Mouse (Mus musculus) heart, embryonic 12.5 days (tissue): ENCODE data around the gene Snca. TPM values are rescaled to one million over a fixed set of nuclear protein-coding genes. Genes with fewer than 3 reads are reported as not detected.
"Not testable (repeated sequence)": the region's sequence is repeated elsewhere in the genome, so short reads cannot be mapped to it uniquely, and the experiment has no call there.

Experiments used
- ATAC-seq: fragments of 200-750 bp; cut with Nextera tagmentation; 2 replicates; pipeline ENCODE4 v1.8.0; 2017; ENCODE audit warnings: moderate TSS enrichment, moderate library complexity; ENCODE audit not compliant: insufficient number of reproducible peaks, low FRiP score
- H3K27ac ChIP-seq: fragments of 300-500 bp; sonication (generic); 2 replicates; pipeline ENCODE4 v1.5.1; 2016; ENCODE audit warnings: mild to moderate bottlenecking, moderate library complexity; ENCODE audit not compliant: poor library complexity, severe bottlenecking
- H3K27me3 ChIP-seq: fragments of 300-500 bp; sonication (generic); replicated peaks from 2 replicates; pipeline ENCODE4 v1.6.1; 2016; ENCODE audit warnings: mild to moderate bottlenecking, moderate library complexity
- H3K36me3 ChIP-seq: fragments of 300-500 bp; sonication (generic); 2 replicates; pipeline ENCODE4 v1.6.1; 2016; ENCODE audit warnings: mild to moderate bottlenecking, moderate library complexity
- H3K4me1 ChIP-seq: fragments of 300-500 bp; sonication (generic); replicated peaks from 2 replicates; pipeline ENCODE4 v1.6.1; 2016; ENCODE audit warnings: mild to moderate bottlenecking
- H3K4me2 ChIP-seq: fragments of 300-500 bp; sonication (generic); 2 replicates; pipeline ENCODE4 v1.6.1; 2016; ENCODE audit warnings: mild to moderate bottlenecking, moderate library complexity
- H3K4me3 ChIP-seq: fragments of 300-500 bp; sonication (generic); 2 replicates; pipeline ENCODE4 v1.5.1; 2016; ENCODE audit warnings: mild to moderate bottlenecking
- H3K9ac ChIP-seq: fragments of 300-500 bp; sonication (generic); 2 replicates; pipeline ENCODE4 v1.6.1; 2016; ENCODE audit warnings: mild to moderate bottlenecking, moderate library complexity
- H3K9me3 ChIP-seq: fragments of 300-500 bp; sonication (generic); replicated peaks from 2 replicates; pipeline ENCODE4 v1.6.1; 2016; ENCODE audit warnings: mild to moderate bottlenecking, moderate library complexity
- WGBS: fragments of 180-500 bp; shearing (Covaris S2); methylation state at CpG from one replicate; pipeline ENCODE4 v1.1.7; 2016; 5-methylcytosine and 5-hydroxymethylcytosine counted together
- polyA plus RNA-seq: library from polyadenylated mRNA; unstranded; fragments of >200 nt; fragmentation: Nextera tagmentation; extraction: Ambion mirVana; gene quantifications from 2 replicates; pipeline ENCODE4 v1.2.1, GENCODE M21; 2016

Gene Snca
- polyA plus RNA-seq, 1 experiment from 2014 or later = 47.7 TPM

GRCm38 (mm10) chr6:60709997-60710471, 119.6 kb downstream of the Snca start:
- 19% methylated on average over 2 of the region's 2 CpGs for WGBS
- Histone ChIP-seq H3K9ac (no peak overlapping the region), H3K9me3 (no peaks in the 10 kb centered on the region), H3K4me2 (no peak overlapping the region), H3K4me3 (no peak overlapping the region), H3K27me3 (no peaks in the 10 kb centered on the region), H3K27ac (peak overlapping the region; percentile 18; the same call in 1 of the 2 replicates), H3K36me3 (no peaks in the 10 kb centered on the region), H3K4me1 (peaks cover 5% of the 10 kb centered on the region)
- no peak for ATAC-seq

GRCm38 (mm10) chr6:60698072-60698471, 131.6 kb downstream of the Snca start:
- no peak overlapping the region for H3K27ac ChIP-seq
- H3K36me3 ChIP-seq = no peaks in the 10 kb centered on the region
- no peak overlapping the region for H3K4me2 ChIP-seq
- ATAC-seq = no peak
- H3K4me1 ChIP-seq = no peaks in the 10 kb centered on the region
- H3K27me3 ChIP-seq = no peaks in the 10 kb centered on the region
- WGBS = 63% methylated on average over 2 of the region's 2 CpGs
- H3K9me3 ChIP-seq = no peaks in the 10 kb centered on the region
- H3K9ac ChIP-seq = no peak overlapping the region
- no peak overlapping the region for H3K4me3 ChIP-seq

- H3K4me3 ChIP-seq, H3K9me3 ChIP-seq, H3K4me1 ChIP-seq, H3K9ac ChIP-seq, H3K27ac ChIP-seq, H3K4me2 ChIP-seq, H3K36me3 ChIP-seq, ATAC-seq, H3K27me3 ChIP-seq: not testable (repeated sequence)
- 66% methylated on average over 4 of the region's 4 CpGs for WGBS
Measured at GRCm38 (mm10) chr6:60687048-60687447, 142.6 kb downstream of the Snca start.

- H3K27ac ChIP-seq = no peak overlapping the region
- no peaks in the 10 kb centered on the region for H3K9me3 ChIP-seq
- 35% methylated on average over 4 of the region's 4 CpGs for WGBS
- H3K4me1 ChIP-seq = no peaks in the 10 kb centered on the region
- H3K4me2 ChIP-seq = no peak overlapping the region
- no peaks in the 10 kb centered on the region for H3K27me3 ChIP-seq
- H3K4me3 ChIP-seq = no peak overlapping the region
- H3K36me3 ChIP-seq = no peaks in the 10 kb centered on the region
- no peak overlapping the region for H3K9ac ChIP-seq
- no peak for ATAC-seq
Measured at GRCm38 (mm10) chr6:60682233-60682632, 147.4 kb downstream of the Snca start.

Other genes starting within 250 kb of the Snca start
- gene Mmrn1, start 95.1 kb upstream of the Snca start, polyA plus RNA-seq = 3.0 and 3.6 TPM in 2 replicates